Mouse (Mus musculus) Patski (cell line): ENCODE measurements around the gene Tfb2m. TPM values are rescaled to one million over a fixed set of nuclear protein-coding genes. Genes with fewer than 3 reads are reported as not detected.
"Not testable (repeated sequence)": the region's sequence is repeated elsewhere in the genome, so short reads cannot be mapped to it uniquely, and the experiment has no call there.

ENCODE experiments used
- ATAC-seq: fragments of 100-300 bp; one replicate; pipeline ENCODE4 v1.8.0; 2021
- CTCF ChIA-PET: fragments of 350-600 bp; sonication (Branson Sonifier 250); formaldehyde crosslinking; loops from one replicate; lab custom pipeline; 2022; ENCODE audit warnings: inconsistent platforms; lab: Charles Lee
- POLR2A ChIA-PET: fragments of 350-600 bp; sonication (Branson Sonifier 250); formaldehyde crosslinking; loops from one replicate; lab custom pipeline; 2022; ENCODE audit warnings: antibody characterized with exemption, inconsistent platforms; lab: Charles Lee
- DNase-seq: peaks from one replicate; pipeline ENCODE4 v3.0.0-alpha.2; 2011; ENCODE audit warnings: low read depth, low spot score
- H3K27me3 ChIP-seq: fragments of 371-371 bp; one replicate; pipeline ENCODE4 v1.5.1; 2021
- CTCF ChIP-seq: fragments of 100-300 bp; IDR thresholded peaks from one replicate; pipeline ENCODE4 v1.5.1; 2021
- in situ Hi-C: fragments of 300-500 bp; cut with MboI; formaldehyde crosslinking; loops from 3 replicates; pipeline ENCODE4 v1.11.1; 2018; ENCODE audit warnings: low pct_unique_long_range_greater_than_20kb, mixed read lengths
- polyA plus RNA-seq: library from polyadenylated mRNA; unstranded; gene quantifications from one replicate; pipeline ENCODE4 v1.2.3, GENCODE M21; 2021

The Tfb2m gene
- polyA plus RNA-seq: 28.7 TPM

DNA sequence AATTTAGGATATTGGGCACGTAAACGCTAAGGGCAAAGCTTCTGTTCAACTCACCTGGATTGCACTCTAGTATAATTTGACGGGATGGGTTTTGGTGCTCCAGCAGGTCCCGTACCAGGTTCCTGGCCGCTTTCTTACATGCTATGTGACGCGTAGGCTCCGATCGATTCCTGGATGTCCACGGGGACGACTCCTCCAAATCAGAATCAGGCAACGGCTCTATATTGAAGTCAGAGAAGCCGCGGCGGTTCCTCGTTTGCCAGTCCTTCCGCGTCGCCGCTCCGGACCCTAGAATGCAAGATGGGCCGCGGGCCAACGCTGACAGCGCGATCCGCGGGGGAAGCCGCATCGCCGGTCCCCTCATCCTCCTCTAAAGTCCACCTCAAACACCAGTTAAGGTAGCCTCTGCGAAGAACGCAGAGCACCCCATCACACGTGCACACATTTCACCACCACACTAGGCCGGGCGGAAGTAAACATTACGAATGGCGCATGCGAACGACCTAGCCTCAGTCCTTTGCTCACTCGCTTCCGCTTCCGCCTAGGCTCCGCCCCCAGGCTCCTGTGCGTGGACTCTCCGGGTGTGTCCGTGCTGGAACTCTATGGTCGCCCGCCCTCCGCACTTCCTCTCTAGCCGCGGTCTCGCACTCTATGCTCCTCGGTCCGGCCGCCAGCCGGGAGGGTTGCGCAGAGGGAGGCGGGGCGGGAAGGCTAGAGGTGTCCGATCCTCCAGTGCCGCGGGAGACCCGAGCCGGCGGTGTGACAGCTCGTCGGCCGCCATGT is at the start of gene Tfb2m, which contains the start of gene Cnst:
TSS of gene Tfb2m (minus strand) at position 500 of the 783 bp plus-strand sequence.
TSS of gene Cnst (plus strand) at position 603 of the 783 bp plus-strand sequence.
- CTCF ChIA-PET: interaction anchor here (0.9 to 1.5 kb wide), 4 partner anchors 11 to 59 kb away, joined by 3 to 4 read pairs (median 3); no protein-coding TSS in a partner anchor
- ATAC-seq (peak; percentile 96), DNase-seq (peak; percentile 86)
- POLR2A ChIA-PET, H3K27me3 ChIP-seq, in situ Hi-C loops: not testable (repeated sequence)

DNA sequence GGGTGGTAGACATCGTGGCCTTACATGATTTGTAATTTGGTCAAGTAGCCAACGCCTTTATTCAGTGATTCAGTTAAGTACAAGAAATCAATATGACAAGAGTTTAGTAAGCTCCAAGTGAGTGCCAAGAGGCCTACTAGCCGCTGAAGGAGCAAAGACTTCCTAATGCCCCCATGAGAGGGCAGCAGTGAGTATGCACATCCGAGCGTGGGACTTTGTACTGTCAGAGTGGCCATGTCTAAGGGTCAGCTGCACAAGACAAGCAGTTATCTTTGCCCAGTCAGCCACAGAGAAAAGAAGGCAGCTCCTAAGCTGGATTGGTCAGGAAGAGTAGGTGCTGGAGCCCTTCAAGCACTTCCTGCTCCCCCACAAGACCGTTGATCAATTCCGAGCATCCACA is 46.9 kb upstream of the Tfb2m start:
- CTCF ChIA-PET: interaction anchor here (1.0 kb wide), 2 partner anchors 18 to 31 kb away, joined by 3 to 4 read pairs; no protein-coding TSS in a partner anchor
- POLR2A ChIA-PET: no interaction called here
- in situ Hi-C loops: no loop called here
- no peak for ATAC-seq
- DNase-seq: no peak
- TF ChIP-seq CTCF: peak; percentile 47
- H3K27me3 ChIP-seq: no peaks in the 10 kb centered on the region

DNA sequence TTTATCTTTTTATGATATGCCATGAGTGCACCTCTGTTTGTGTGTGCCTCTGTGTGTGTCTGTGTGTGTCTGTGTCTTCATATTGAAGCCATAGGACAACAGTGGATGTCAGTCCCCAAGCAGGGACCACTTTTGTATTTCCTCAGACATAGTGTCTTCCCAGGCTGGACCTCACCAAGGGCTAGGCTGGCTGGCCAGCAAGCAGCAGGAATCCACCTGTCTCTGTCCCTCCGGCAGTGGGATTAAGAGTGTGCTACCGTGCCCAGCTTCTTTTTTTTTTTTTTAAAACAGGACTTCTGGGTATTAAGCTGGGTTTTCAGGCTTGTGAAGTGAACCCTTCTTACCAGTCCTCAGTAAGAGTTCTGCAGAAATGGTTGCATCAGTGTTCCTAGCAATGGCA is 46.1 kb upstream of the Tfb2m start:
- in situ Hi-C loops: no loop called here
- no peak for TF ChIP-seq CTCF
- ATAC-seq (no peak), DNase-seq (no peak)
- no peaks in the 10 kb centered on the region for H3K27me3 ChIP-seq
- ChIA-PET POLR2A (no interaction called here), CTCF (interaction anchor here (0.9 kb wide), 1 partner anchor 32 kb away, joined by 3 read pairs; no protein-coding TSS in a partner anchor)

DNA sequence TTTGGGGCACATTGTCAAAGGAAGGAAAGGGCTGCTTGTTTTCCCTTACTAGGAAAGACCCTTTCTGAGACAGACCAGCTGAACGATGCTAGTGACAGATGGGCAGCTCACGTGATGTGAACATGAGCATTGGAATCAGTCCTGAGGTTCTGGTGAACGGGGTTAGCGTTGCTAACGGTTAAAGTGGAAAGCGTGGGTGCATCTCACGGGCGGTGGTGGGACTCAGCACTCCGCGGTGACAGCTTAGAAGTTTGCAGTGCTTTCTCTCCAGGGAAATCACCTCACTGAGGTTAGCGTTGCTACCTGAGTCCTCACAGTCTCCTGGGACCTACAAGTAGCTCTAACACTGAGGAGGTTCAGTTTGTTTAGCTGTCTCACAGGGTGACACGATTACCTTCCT is 45.6 kb upstream of the Tfb2m start:
- in situ Hi-C loops: no loop called here
- ATAC-seq: no peak
- no peak for TF ChIP-seq CTCF
- ChIA-PET POLR2A (no interaction called here), CTCF (interaction anchor here (0.9 kb wide), 1 partner anchor 32 kb away, joined by 3 read pairs; no protein-coding TSS in a partner anchor)
- H3K27me3 ChIP-seq: no peaks in the 10 kb centered on the region
- no peak for DNase-seq

DNA sequence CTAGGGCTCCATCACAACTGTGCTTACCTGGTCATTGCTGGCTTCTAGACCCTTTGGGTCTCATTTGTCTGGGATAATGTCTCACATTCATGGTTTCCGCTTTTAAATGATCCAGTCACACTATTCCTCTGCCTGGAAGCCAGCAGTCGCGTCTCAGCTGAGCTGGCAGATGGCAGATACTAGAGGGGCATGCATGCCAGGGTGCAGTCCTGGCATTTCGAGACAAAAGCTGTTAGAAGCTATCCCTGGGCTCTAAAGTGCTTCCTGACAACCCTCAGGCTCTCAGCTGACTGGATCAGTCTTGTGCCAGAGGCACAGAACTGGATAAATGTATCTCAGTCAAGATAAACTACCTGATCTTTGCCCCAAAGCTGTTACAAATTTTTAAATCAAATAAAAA is 42.2 kb upstream of the Tfb2m start:
- TF ChIP-seq CTCF: no peak
- DNase-seq (no peak), ATAC-seq (no peak)
- in situ Hi-C loops: no loop called here
- ChIA-PET POLR2A (no interaction called here), CTCF (interaction anchor here (1.2 kb wide), 1 partner anchor 37 kb away, joined by 3 read pairs; no protein-coding TSS in a partner anchor)
- H3K27me3 ChIP-seq: no peaks in the 10 kb centered on the region

DNA sequence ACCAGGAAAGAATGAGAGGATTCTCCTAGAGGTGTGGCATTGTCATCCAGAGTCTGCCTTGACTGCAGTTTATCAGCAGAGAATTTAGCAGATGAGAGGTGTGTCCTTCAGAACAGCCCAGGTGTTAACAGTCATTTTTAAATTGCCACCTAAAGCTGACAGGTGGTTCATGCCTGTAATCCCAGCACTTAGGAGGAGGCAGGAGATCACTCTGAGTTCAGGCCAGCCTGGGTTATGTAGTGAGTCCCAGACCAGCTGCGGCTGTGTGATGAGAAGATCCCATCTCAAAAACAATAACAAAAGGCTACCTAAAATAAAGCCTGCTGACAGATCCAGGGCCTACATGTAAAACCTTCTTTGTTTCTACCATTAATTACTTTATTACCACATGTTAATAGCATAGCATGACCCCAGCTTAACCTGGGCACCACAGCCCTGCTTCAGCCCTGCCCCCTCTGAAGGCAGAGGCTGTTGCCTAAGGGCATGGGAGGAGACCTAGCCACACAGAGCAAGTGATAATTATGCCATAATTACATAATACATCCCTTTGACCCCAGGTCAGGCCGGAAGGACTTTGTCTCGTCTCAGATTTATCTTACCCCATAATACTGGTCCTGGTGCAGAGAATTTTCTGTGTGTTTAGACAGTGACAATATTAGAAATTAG is 40.5 kb upstream of the Tfb2m start:
- no peak for TF ChIP-seq CTCF
- H3K27me3 ChIP-seq: no peaks in the 10 kb centered on the region
- no peak for DNase-seq
- POLR2A ChIA-PET: no interaction called here
- ATAC-seq: no peak
- CTCF ChIA-PET: interaction anchor here (1.0 to 2.2 kb wide), 3 partner anchors 12 to 38 kb away, joined by 3 to 11 read pairs (median 3); no protein-coding TSS in a partner anchor
- in situ Hi-C loops: no loop called here

DNA sequence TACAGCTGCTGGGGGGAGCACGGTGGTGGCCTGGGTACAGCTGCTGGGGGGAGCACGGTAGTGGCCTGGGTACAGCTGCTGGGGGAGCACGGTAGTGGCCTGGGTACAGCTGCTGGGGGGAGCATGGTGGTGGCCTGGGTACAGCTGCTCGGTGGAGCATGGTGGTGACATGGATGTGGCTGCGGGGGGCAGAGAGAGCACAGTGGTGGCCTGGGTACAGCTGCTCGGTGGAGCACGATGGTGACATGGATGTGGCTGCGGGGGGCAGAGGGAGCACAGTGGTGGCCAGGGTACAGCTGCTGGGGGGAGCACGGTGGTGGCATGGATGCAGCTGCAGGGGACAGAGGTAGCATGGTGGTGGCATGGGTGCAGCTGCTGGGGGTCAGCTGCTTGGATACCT is 39.6 kb upstream of the Tfb2m start:
- TF ChIP-seq CTCF: no peak
- ATAC-seq: no peak
- in situ Hi-C loops: no loop called here
- CTCF ChIA-PET: interaction anchor here (1.0 to 2.2 kb wide), 2 partner anchors 11 to 39 kb away, joined by 3 to 11 read pairs; no protein-coding TSS in a partner anchor
- no peaks in the 10 kb centered on the region for H3K27me3 ChIP-seq
- POLR2A ChIA-PET: interaction anchor here (0.7 kb wide), 1 partner anchor 65 kb away, joined by 3 read pairs; no protein-coding TSS in a partner anchor
- no peak for DNase-seq

DNA sequence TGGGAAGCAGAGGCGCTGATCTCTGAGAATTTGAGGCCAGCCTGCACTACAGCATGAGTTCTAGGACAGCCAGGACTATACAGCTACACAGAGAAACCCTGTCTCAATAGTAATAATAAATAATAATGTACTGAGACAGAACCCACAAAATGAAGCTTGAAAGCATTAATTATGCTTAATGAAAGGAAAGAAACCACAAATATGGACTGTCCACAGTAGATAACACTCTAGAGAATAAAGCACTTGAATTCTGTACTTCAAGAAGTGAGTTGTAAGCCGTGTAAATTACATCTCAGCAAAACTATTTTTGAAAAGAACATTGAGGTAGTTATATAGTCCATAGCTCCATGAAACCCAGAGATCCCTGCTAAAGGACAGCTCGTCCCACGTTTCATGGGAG is 38.2 kb upstream of the Tfb2m start:
- in situ Hi-C loops: no loop called here
- DNase-seq: no peak
- no peak for TF ChIP-seq CTCF
- H3K27me3 ChIP-seq: no peaks in the 10 kb centered on the region
- ChIA-PET CTCF (interaction anchor here (1.0 to 1.4 kb wide), 2 partner anchors 13 to 21 kb away, joined by 4 to 6 read pairs; no protein-coding TSS in a partner anchor), POLR2A (no interaction called here)
- ATAC-seq: no peak

DNA sequence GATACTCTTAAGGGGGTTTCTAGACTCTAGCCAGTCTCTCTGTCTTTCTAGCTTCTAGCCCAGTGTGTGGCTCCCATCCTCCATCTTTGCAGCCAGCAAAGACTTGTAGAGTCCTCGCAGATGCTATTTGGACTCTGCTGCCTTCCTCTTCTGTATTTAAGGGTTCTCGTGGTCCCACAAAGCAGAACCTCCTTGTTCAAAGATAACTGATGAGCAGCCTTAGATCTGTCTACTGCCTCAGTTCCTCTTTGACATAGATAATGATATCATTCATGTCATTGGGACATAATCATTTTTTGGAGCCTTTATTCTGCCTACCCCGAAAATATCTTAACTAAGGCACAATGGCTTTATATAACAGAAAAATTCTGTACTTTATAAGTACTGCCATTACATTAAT is 37.0 kb upstream of the Tfb2m start:
- no peak for TF ChIP-seq CTCF
- ATAC-seq (no peak), DNase-seq (no peak)
- H3K27me3 ChIP-seq: no peaks in the 10 kb centered on the region
- in situ Hi-C loops: no loop called here
- CTCF ChIA-PET: interaction anchor here (1.2 kb wide), 1 partner anchor 39 kb away, joined by 3 read pairs; no protein-coding TSS in a partner anchor
- POLR2A ChIA-PET: no interaction called here

DNA sequence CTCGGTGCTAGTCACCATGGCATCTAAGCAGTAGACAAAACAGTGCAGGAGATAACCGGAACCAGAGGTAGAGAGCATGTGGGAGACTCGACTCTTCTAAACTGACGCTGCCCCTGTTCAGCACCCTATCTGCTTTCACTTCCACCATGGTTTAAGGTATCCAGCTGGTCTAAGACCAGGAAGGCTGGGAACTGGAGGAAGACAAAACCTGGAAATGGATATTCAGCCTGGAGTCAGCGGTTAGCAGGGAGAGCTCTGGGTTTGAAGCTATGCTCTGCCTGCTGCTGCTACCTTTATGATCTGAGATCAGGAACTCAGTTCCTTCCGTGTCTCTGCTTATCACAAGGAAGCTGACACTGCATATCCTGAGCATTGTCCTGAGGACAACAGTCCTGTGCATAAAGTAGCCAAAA is 36.0 kb upstream of the Tfb2m start:
- DNase-seq: no peak
- no peaks in the 10 kb centered on the region for H3K27me3 ChIP-seq
- ChIA-PET CTCF (interaction anchor here (1.3 kb wide), 1 partner anchor 43 kb away, joined by 4 read pairs; no protein-coding TSS in a partner anchor), POLR2A (no interaction called here)
- in situ Hi-C loops: no loop called here
- ATAC-seq: no peak
- no peak for TF ChIP-seq CTCF
